Mouse (Mus musculus) lung, embryonic 14.5 days (tissue): ENCODE measurements around the gene Col4a2. TPM values are rescaled to one million over a fixed set of nuclear protein-coding genes. Genes with fewer than 3 reads are reported as not detected.
A peak's percentile ranks its signal among the peaks of the same experiment; 100 is the strongest.

Experiments used
- ATAC-seq: fragments of 200-750 bp; cut with Nextera tagmentation; 2 replicates; pipeline ENCODE4 v1.8.0; 2017; ENCODE audit warnings: mild to moderate bottlenecking, moderate TSS enrichment, moderate library complexity; ENCODE audit not compliant: insufficient read depth
- DNase-seq: peaks from one replicate; pipeline ENCODE4 v3.0.0-alpha.2; 2015
- H3K27ac ChIP-seq: fragments of 300-500 bp; sonication (generic); 2 replicates; pipeline ENCODE4 v1.5.1; 2014; ENCODE audit warnings: low read depth, mild to moderate bottlenecking, moderate library complexity
- H3K27me3 ChIP-seq: fragments of 300-500 bp; sonication (generic); 2 replicates; pipeline ENCODE4 v1.6.1; 2014; ENCODE audit warnings: low read length, control low read depth; ENCODE audit not compliant: insufficient read depth
- H3K36me3 ChIP-seq: fragments of 300-500 bp; sonication (generic); 2 replicates; pipeline ENCODE4 v1.6.1; 2014; ENCODE audit warnings: control low read depth; ENCODE audit not compliant: insufficient read depth
- H3K4me1 ChIP-seq: fragments of 300-500 bp; sonication (generic); 2 replicates; pipeline ENCODE4 v1.6.1; 2014; ENCODE audit warnings: antibody characterized with exemption, control low read depth; ENCODE audit not compliant: insufficient read depth
- H3K4me2 ChIP-seq: fragments of 300-500 bp; sonication (generic); 2 replicates; pipeline ENCODE4 v1.6.1; 2014; ENCODE audit warnings: mild to moderate bottlenecking
- H3K4me3 ChIP-seq: fragments of 300-500 bp; sonication (generic); 2 replicates; pipeline ENCODE4 v1.5.1; 2014; ENCODE audit warnings: low read depth, low read length
- H3K9ac ChIP-seq: fragments of 300-500 bp; sonication (generic); 2 replicates; pipeline ENCODE4 v1.6.1; 2014
- H3K9me3 ChIP-seq: fragments of 300-500 bp; sonication (generic); 2 replicates; pipeline ENCODE4 v1.6.1; 2016; ENCODE audit warnings: low read depth, low read length, control low read depth
- CTCF ChIP-seq: IDR thresholded peaks from 2 replicates; pipeline ENCODE4 v1.5.1; 2016; ENCODE audit warnings: antibody characterized with exemption, low read depth
- WGBS: fragments of 180-500 bp; shearing (Covaris S2); extraction: QIAGEN DNeasy Blood & Tissue Kit; methylation state at CpG from one replicate; pipeline ENCODE4 v1.1.7; 2014; 5-methylcytosine and 5-hydroxymethylcytosine counted together
- polyA plus RNA-seq: library from polyadenylated mRNA; unstranded; fragments of >200 nt; fragmentation: Nextera tagmentation; extraction: Ambion mirVana; gene quantifications from 2 replicates; pipeline ENCODE4 v1.2.1, GENCODE M21; 2014

Gene Col4a2
- polyA plus RNA-seq, 1 experiment from 2014 or later: 111 TPM

- H3K36me3 ChIP-seq: no peaks in the 10 kb centered on the region
- ATAC-seq (no peak), DNase-seq (no peak)
- 52% methylated on average over 3 of the region's 3 CpGs for WGBS
- H3K27ac ChIP-seq: 0 out of 2 replicates have a peak overlapping the region, but pooled peaks have one; percentile 37
- no peak overlapping the region for H3K4me2 ChIP-seq
- no peak overlapping the region for H3K4me3 ChIP-seq
- H3K27me3 ChIP-seq: no peaks in the 10 kb centered on the region
- H3K9ac ChIP-seq: no peak overlapping the region
- TF ChIP-seq CTCF: no peak
- H3K9me3 ChIP-seq: no peaks in the 10 kb centered on the region
- H3K4me1 ChIP-seq: peaks cover 3% of the 10 kb centered on the region; the same call in 1 of the 2 replicates
Measured at GRCm38 (mm10) chr8:11341111-11341566, 28.5 kb downstream of the Col4a2 start.

- Histone ChIP-seq H3K4me1 (peaks cover 3% of the 10 kb centered on the region; the same call in 1 of the 2 replicates), H3K36me3 (no peaks in the 10 kb centered on the region), H3K27me3 (no peaks in the 10 kb centered on the region), H3K4me3 (no peak overlapping the region), H3K4me2 (no peak overlapping the region), H3K27ac (no peak overlapping the region), H3K9me3 (no peaks in the 10 kb centered on the region), H3K9ac (no peak overlapping the region)
- ATAC-seq (no peak), DNase-seq (no peak)
- no peak for TF ChIP-seq CTCF
- WGBS: 56% methylated on average over 9 of the region's 9 CpGs
Measured at GRCm38 (mm10) chr8:11344459-11344858, 31.9 kb downstream of the Col4a2 start.

- ATAC-seq (no peak), DNase-seq (no peak)
- peaks cover 4% of the 10 kb centered on the region; the same call in 1 of the 2 replicates for H3K4me1 ChIP-seq
- no peak overlapping the region for H3K9ac ChIP-seq
- WGBS: 73% methylated on average over 10 of the region's 10 CpGs
- no peaks in the 10 kb centered on the region for H3K9me3 ChIP-seq
- H3K27me3 ChIP-seq: no peaks in the 10 kb centered on the region
- TF ChIP-seq CTCF: no peak
- H3K4me2 ChIP-seq: no peak overlapping the region
- H3K27ac ChIP-seq: no peak overlapping the region
- no peak overlapping the region for H3K4me3 ChIP-seq
- H3K36me3 ChIP-seq: no peaks in the 10 kb centered on the region
Measured at GRCm38 (mm10) chr8:11346225-11346624, 33.6 kb downstream of the Col4a2 start.

- Histone ChIP-seq H3K27ac (no peak overlapping the region; the same call in 1 of the 2 replicates), H3K9me3 (no peaks in the 10 kb centered on the region), H3K4me2 (no peak overlapping the region), H3K36me3 (no peaks in the 10 kb centered on the region), H3K27me3 (no peaks in the 10 kb centered on the region), H3K4me3 (no peak overlapping the region), H3K9ac (no peak overlapping the region), H3K4me1 (peaks cover 9% of the 10 kb centered on the region; the same call in 1 of the 2 replicates)
- ATAC-seq (no peak), DNase-seq (peak; percentile 46)
- no peak for TF ChIP-seq CTCF
- 73% methylated on average over 9 of the region's 9 CpGs for WGBS
Measured at GRCm38 (mm10) chr8:11347699-11348098, 35.1 kb downstream of the Col4a2 start.

- Histone ChIP-seq H3K4me1 (peaks cover 9% of the 10 kb centered on the region; the same call in 1 of the 2 replicates), H3K9ac (no peak overlapping the region), H3K4me2 (no peak overlapping the region), H3K9me3 (no peaks in the 10 kb centered on the region), H3K27me3 (no peaks in the 10 kb centered on the region), H3K36me3 (no peaks in the 10 kb centered on the region), H3K4me3 (no peak overlapping the region), H3K27ac (no peak overlapping the region)
- 60% methylated on average over 11 of the region's 11 CpGs for WGBS
- DNase-seq (no peak), ATAC-seq (peak; percentile 15; the same call in 1 of the 2 replicates)
- TF ChIP-seq CTCF: no peak
Measured at GRCm38 (mm10) chr8:11348622-11349021, 36.0 kb downstream of the Col4a2 start.

- no peak overlapping the region for H3K4me2 ChIP-seq
- no peaks in the 10 kb centered on the region for H3K9me3 ChIP-seq
- no peaks in the 10 kb centered on the region for H3K27me3 ChIP-seq
- TF ChIP-seq CTCF: no peak
- WGBS: 63% methylated on average over 6 of the region's 6 CpGs
- H3K4me3 ChIP-seq: no peak overlapping the region
- DNase-seq (no peak), ATAC-seq (peak; percentile 12; the same call in 1 of the 2 replicates)
- H3K36me3 ChIP-seq: peaks cover 10% of the 10 kb centered on the region; the same call in 1 of the 2 replicates
- no peak overlapping the region for H3K9ac ChIP-seq
- H3K27ac ChIP-seq: 0 out of 2 replicates have a peak overlapping the region, but pooled peaks have one; percentile 39
- peaks cover 9% of the 10 kb centered on the region; the same call in 1 of the 2 replicates for H3K4me1 ChIP-seq
Measured at GRCm38 (mm10) chr8:11351355-11351754, 38.8 kb downstream of the Col4a2 start.

GRCm38 (mm10) chr8:11352514-11352913 is 39.9 kb downstream of the Col4a2 start:
- TF ChIP-seq CTCF: no peak
- H3K9ac ChIP-seq: no peak overlapping the region
- no peaks in the 10 kb centered on the region for H3K9me3 ChIP-seq
- H3K4me1 ChIP-seq: peaks cover 9% of the 10 kb centered on the region; the same call in 1 of the 2 replicates
- ATAC-seq (no peak), DNase-seq (no peak)
- H3K36me3 ChIP-seq: peaks cover 14% of the 10 kb centered on the region; the same call in 1 of the 2 replicates
- H3K27me3 ChIP-seq: no peaks in the 10 kb centered on the region
- WGBS: 68% methylated on average over 11 of the region's 11 CpGs
- no peak overlapping the region for H3K4me2 ChIP-seq
- H3K27ac ChIP-seq: no peak overlapping the region
- H3K4me3 ChIP-seq: no peak overlapping the region
